Mouse (Mus musculus) heart, postnatal 0 days (tissue): Measurements from ENCODE around the gene Papss1.

Source experiments
- CTCF ChIP-seq: IDR thresholded peaks from 2 replicates; pipeline ENCODE4 v1.5.1; 2016; ENCODE audit warnings: antibody characterized with exemption, control low read depth, low read depth
- EP300 ChIP-seq: IDR thresholded peaks from 2 replicates; pipeline ENCODE4 v1.6.1; 2016; ENCODE audit warnings: antibody characterized with exemption, low read depth

DNA sequence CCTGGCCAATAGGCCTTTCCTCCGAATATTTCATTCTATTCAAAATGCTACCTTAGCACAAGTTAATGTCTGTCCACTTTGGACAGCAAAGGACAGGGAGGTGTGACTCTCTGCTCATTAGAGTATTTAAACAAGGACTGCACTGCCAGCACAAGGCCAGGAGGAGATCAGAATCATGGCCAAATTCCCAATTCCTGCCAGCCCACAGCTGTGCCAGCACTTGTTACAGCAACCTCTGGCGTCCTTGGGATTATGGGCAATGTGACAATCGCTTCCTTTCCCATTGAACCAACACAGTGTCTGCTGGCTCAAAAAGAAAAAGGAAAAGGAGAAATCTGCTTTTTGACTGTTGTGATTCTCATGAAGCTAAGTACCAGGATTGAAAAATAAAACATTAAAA, 89.8 kb downstream of the Papss1 start:
- TF ChIP-seq CTCF (no peak), EP300 (no peak)
